Mouse (Mus musculus): ENCODE measurements at regions not wholly inside any gene's neighbourhood (a gene's known extent, or its start where the extent isn't known, plus 50 kb on each side); places are given as distances from the start of the nearest gene placed in this dataset.

GRCm38 (mm10) chr1:120761364-120761763 lies 159.1 kb downstream of the En1 start:
- peak; percentile 46 for DNase-seq

- DNase-seq = no peak
Observed at GRCm38 (mm10) chr1:120762498-120762897, 160.3 kb downstream of the En1 start.

GRCm38 (mm10) chr1:120762921-120763595 lies 160.8 kb downstream of the En1 start:
- no peak for DNase-seq

- no peak for DNase-seq
Observed at GRCm38 (mm10) chr1:120767054-120767453, 164.8 kb downstream of the En1 start.

GRCm38 (mm10) chr1:120771269-120771668 lies 169.1 kb downstream of the En1 start:
- no peak for DNase-seq

GRCm38 (mm10) chr1:120776906-120777305 lies 174.7 kb downstream of the En1 start:
- DNase-seq = no peak

GRCm38 (mm10) chr1:120777468-120777867 lies 175.2 kb downstream of the En1 start:
- DNase-seq = no peak

GRCm38 (mm10) chr1:120795245-120795644 lies 193.0 kb downstream of the En1 start:
- DNase-seq = peak; percentile 66

GRCm38 (mm10) chr1:120801248-120801979 lies 199.2 kb downstream of the En1 start:
- DNase-seq = no peak

- no peak for DNase-seq
Observed at GRCm38 (mm10) chr1:120801980-120802364, 199.8 kb downstream of the En1 start.

- DNase-seq = no peak
Observed at GRCm38 (mm10) chr1:120814441-120814840, 212.2 kb downstream of the En1 start.

GRCm38 (mm10) chr1:120816237-120816820 lies 214.1 kb downstream of the En1 start:
- peak; percentile 9 for DNase-seq

GRCm38 (mm10) chr1:120817563-120817962 lies 215.3 kb downstream of the En1 start:
- no peak for DNase-seq

GRCm38 (mm10) chr1:120831975-120832374 lies 229.8 kb downstream of the En1 start:
- DNase-seq = no peak

GRCm38 (mm10) chr1:120842596-120842995 lies 240.4 kb downstream of the En1 start:
- DNase-seq = no peak

GRCm38 (mm10) chr1:120846146-120846545 lies 243.9 kb downstream of the En1 start:
- no peak for DNase-seq

GRCm38 (mm10) chr1:120851860-120852503 lies 249.8 kb downstream of the En1 start:
- no peak for DNase-seq

- DNase-seq = no peak
Observed at GRCm38 (mm10) chr1:120857566-120857965, 255.3 kb downstream of the En1 start.

- peak; percentile 52 for DNase-seq
Observed at GRCm38 (mm10) chr1:120859546-120859945, 257.3 kb downstream of the En1 start.

- DNase-seq = no peak
Observed at GRCm38 (mm10) chr1:120872554-120872953, 270.3 kb downstream of the En1 start.

- DNase-seq = no peak
Observed at GRCm38 (mm10) chr1:120882959-120883549, 280.8 kb downstream of the En1 start.

GRCm38 (mm10) chr1:120883632-120884031 lies 281.4 kb downstream of the En1 start:
- peak; percentile 18 for DNase-seq

GRCm38 (mm10) chr1:120910801-120911200 lies 308.6 kb downstream of the En1 start:
- DNase-seq = peak; percentile 45
